Mouse (Mus musculus): Measurements from ENCODE around the gene Retreg1.
"Not testable (repeated sequence)": the region's sequence is repeated elsewhere in the genome, so short reads cannot be mapped to it uniquely, and the experiment has no call there.

Retreg1 gene

GRCm38 (mm10) chr15:25946482-25946881 lies 103.5 kb downstream of the Retreg1 start:
- ATAC-seq (ENCODE audit: low TSS enrichment), result no peak

DNA sequence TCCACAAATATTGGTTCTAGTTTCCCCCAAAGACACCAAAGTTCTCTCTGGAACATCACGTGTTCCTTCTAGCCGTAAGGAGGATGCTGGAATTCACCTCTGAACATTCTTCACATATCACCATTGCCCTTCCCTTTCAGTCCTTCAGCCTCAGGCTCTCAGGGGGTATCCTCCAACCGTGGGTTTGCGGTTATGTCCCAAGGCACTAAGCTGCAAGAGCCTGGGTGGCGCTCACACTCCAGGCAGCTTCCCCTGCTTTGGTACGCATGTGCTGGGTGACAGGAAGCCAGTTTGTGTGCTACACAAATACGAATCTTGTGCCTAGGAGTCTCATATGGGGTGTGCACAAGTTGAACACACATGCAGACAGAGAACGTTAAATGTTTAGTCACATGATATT lies 104.4 kb downstream of the Retreg1 start:
- no peak for ATAC-seq (ENCODE audit: low TSS enrichment)

DNA sequence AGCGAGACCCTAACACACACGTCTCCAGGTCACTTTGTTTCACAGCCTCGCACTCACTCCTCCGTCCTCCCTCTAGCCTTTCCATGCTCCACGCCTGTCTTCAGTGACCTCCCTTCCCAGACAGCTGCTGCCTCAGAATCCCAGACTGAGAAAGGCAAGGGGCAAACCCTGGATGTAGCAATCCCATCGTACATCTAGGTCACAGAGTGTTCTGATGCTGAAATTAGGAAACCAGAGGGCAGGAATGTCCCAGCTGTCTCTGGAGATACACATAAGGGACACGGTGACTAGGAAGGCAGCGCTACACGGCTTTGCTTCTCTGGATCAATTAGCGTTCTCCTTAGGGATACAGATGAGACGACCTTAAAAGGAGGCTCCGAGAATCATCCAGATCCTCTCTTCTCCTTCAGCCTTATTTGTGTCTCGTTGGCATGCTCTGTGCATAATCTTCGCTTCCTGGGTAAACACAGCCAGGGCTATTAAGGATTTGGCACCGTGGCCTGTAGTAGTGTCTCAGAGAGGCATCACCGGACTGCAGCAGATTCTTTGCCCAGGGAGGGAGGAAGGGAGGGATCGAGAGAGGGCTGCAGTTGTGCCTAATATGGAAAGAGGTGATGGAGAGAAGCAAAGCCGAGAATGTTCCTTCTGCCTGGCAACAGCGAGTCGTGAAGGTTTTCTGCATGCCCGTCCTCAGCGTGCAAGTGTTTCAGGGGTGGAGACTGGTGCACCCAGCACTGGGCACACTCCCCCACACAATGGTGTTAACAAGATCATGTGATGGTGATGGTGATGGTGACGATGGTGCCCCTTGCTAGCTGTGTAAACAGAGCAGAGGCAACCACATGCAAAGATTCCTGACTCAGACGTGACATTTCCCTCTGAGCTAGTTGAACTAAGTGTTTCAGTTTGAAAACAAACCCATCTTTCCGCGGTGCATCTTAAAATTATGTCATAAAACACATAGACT lies 105.6 kb downstream of the Retreg1 start:
- ATAC-seq (ENCODE audit: low TSS enrichment), result peak; percentile 79

- ATAC-seq (ENCODE audit: low TSS enrichment), result no peak
Measured at GRCm38 (mm10) chr15:25949696-25950095, 106.7 kb downstream of the Retreg1 start.

DNA sequence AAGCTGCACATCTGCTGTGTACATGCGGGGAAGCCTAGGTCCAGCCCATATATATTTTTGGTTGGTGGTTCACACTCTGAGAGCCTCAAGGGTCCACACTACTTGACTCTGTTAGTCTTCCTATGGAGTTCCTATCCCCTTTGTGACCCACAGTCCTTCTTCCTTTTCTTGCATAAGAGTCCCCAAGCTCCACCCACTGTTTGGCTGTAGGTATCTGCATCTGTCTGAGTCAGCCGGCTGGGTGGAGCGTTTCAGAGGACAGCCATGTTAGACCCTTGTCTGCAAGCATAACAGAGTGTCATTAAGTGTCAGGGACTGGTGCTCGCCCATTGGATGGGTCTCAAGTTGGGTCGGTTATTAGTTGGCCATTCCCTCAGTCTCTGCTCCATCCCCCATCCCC lies 107.6 kb downstream of the Retreg1 start:
- no peak for ATAC-seq (ENCODE audit: low TSS enrichment)

DNA sequence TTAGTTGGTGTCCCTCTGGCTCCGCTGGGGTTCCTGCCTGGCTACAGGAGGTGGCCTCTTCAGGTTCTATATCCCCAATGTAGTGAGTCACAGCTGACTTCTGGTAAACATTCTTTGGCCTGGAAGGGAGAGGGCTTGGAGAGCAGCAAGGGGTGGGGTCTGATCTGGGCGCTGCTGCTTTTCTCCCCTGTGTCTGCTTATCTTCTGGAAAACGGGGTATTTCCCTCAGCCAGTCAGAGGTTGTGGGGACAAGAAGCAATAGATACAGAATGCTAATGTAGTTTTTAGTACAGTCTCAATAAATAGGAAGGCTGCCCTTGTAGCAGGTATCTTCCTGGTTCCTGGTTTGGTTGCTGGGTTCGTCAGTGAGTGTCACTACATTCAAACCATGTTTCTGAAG lies 108.1 kb downstream of the Retreg1 start:
- no peak for ATAC-seq (ENCODE audit: low TSS enrichment)

GRCm38 (mm10) chr15:25956001-25956400 lies 113.0 kb downstream of the Retreg1 start:
- ATAC-seq (ENCODE audit: low TSS enrichment), result no peak

GRCm38 (mm10) chr15:25956422-25957117 lies 113.6 kb downstream of the Retreg1 start:
- no peak for ATAC-seq (ENCODE audit: low TSS enrichment)

- ATAC-seq (ENCODE audit: low TSS enrichment), result no peak
Measured at GRCm38 (mm10) chr15:25957651-25958050, 114.7 kb downstream of the Retreg1 start.

- ATAC-seq (ENCODE audit: low TSS enrichment), result peak; percentile 95
Measured at GRCm38 (mm10) chr15:25959375-25959774, 116.4 kb downstream of the Retreg1 start.

DNA sequence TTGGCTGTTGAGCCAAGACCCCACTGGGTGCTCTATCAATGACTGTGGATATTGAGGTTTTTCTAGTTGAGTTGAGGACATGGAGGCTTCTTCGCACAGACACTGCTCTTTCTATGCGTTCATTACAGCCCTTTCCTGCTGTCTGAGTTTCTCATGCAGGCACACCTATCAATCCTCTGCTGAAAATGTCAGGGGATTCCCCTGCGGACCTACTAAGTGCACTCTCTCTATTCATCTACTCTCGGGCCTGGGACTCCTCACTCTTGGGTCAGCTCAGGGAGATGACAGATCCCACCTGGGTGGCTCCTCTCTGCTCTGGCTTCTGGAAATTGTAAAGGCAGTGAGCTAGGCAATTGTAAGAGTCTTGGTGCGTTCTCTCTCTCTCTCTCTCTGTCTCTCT lies 117.3 kb downstream of the Retreg1 start:
- ATAC-seq (ENCODE audit: low TSS enrichment), result no peak

GRCm38 (mm10) chr15:25966220-25966774 lies 123.3 kb downstream of the Retreg1 start:
- no peak for ATAC-seq (ENCODE audit: low TSS enrichment)

- ATAC-seq (ENCODE audit: low TSS enrichment), result no peak
Measured at GRCm38 (mm10) chr15:25971596-25971995, 128.6 kb downstream of the Retreg1 start.

GRCm38 (mm10) chr15:25972758-25973157 lies 129.8 kb downstream of the Retreg1 start:
- no peak for ATAC-seq (ENCODE audit: low TSS enrichment)

- no peak for ATAC-seq (ENCODE audit: low TSS enrichment)
Measured at GRCm38 (mm10) chr15:25974352-25974751, 131.4 kb downstream of the Retreg1 start.

DNA sequence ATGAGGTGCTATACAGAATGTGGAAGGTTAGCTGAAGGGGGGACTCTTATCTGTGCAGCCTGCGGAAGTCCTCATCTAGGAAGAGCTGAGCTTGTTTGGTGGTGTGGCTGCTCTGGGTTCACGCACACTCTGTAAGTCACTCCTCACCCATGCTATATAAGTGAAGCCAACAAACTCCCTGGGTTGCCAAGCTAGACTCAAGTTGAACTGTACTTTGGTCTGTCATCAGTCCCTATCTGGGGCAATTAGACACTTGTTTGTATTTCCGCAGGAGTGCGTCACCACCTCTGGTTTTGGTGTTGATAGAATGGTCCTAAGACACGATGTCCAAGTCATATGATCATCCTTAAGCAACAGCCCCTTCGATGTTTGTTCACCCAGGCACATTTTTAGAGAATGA lies 132.8 kb downstream of the Retreg1 start:
- no peak for ATAC-seq (ENCODE audit: low TSS enrichment)

DNA sequence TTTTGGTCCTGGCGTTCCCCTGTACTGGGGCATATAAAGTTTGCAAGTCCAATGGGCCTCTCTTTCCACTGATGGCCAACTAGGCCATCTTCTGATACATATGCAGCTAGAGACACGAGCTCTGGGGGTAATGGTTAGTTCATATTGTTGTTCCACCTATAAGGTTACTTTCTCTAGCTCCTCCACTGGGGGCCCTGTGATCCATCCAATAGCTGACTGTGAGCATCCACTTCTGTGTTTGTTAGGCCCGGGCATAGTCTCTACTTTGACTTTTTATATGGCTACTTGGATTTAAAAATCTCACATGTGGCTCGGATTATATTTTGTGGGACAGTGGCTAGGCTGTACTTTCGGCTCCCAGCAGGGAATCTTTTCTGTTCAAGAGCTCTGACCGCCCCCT lies 140.6 kb downstream of the Retreg1 start:
- not testable (repeated sequence) for ATAC-seq (ENCODE audit: low TSS enrichment)

- ATAC-seq (ENCODE audit: low TSS enrichment), result peak; percentile 98
Measured at GRCm38 (mm10) chr15:25984067-25984733, 141.2 kb downstream of the Retreg1 start, which contains the start of gene Zfp622. Gene Zfp622 (plus strand): TSS chr15:25984366.

DNA sequence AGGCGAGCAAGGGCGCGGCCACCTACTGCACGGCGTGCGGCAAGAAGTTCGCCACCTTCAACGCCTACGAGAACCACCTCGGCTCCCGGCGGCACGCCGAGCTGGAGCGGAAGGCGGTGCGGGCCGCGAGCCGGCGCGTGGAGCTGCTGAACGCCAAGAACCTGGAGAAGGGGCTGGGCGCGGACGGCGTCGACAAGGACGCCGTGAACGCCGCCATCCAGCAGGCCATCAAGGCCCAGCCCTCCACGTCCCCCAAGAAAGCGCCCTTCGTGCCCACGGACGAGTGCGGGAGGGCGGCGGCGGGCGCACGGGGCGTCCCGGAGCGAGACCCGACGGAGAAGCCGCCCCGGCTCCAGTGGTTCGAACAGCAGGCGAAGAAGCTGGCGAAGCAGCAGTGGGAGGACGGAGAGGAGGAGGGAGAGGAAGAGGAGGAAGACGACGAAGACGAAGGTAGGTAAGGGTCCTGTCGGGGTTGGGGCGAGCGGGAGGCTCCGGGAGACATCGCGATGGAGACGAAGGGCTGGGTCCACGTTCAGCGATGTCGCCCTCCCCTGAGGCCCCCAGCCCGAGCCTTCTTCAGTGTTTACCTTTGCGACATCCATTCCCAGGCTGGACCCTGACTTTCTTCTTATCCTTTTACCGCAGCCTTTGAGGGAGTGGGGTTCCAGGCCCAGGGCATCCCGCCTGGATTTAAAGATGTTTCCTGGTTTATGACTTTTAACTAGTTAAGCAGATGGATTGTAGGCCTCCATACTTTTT lies 141.9 kb downstream of the Retreg1 start:
- peak; percentile 41; the same call in 1 of the 2 replicates for ATAC-seq (ENCODE audit: low TSS enrichment)

DNA sequence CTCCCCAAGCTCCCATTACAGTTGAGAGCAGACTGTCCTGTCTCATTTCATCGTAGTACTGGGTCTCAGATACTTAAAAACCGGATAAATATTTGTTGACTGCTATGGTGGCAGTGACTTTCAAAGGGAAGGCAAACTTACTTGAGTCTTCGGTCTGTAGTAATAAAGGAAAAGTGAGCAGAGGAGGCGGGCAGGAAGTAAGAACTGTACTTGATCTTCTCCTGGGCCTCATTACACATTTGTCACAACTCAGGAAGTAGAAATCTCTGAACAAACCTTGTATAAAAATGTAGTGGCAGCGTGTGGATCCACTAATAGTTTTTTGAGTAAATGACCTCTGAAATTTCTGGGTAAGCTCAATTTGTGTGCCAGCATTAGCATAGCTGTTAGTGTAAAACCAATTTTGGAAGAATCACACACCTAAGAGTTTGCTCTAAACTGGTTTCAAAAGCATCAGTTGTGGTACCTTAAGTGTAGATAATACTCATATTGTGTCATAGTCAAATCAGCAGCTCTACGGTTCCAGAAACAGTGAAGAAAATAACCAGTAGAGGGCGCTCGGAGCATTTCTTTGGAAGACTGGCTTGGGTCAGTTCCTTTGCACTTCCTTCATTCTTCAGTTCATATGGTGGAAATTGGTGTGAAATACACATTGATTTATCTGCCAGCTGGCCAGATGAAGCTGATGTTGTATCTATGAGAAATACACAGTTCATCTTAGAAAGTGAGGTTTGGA lies 150.2 kb downstream of the Retreg1 start:
- ATAC-seq (ENCODE audit: low TSS enrichment), result peak; percentile 74
